Mouse (Mus musculus) activated CD4-positive, CD25-positive, alpha-beta regulatory T cell, adult 9 weeks (primary cell): ENCODE data around the gene Kcnk5. TPM values are rescaled to one million over a fixed set of nuclear protein-coding genes. Genes with fewer than 3 reads are reported as not detected.

Experiments used
- polyA plus RNA-seq: library from polyadenylated mRNA; unstranded; fragments of 100-300 nt; shearing (Covaris generic); gene quantifications from one replicate; pipeline ENCODE4 v1.2.1, GENCODE M21; 2017

Gene Kcnk5
- polyA plus RNA-seq = 7.1 TPM

GRCm38 (mm10) chr14:20181466-20181921 lies at the start of gene Kcnk5:
Gene Kcnk5 (minus strand): TSS chr14:20181809.

GRCm38 (mm10) chr14:20138484-20139355 lies 42.9 kb downstream of the Kcnk5 start, which contains the start of gene Saysd1:
Gene Saysd1 (minus strand): TSS chr14:20138534.

Other genes with a start within 250 kb of the Kcnk5 start
- gene Gng2, start 204.2 kb downstream of the Kcnk5 start, polyA plus RNA-seq = 87.2 TPM
- gene Saysd1, start 43.3 kb downstream of the Kcnk5 start, polyA plus RNA-seq = 34.1 TPM
- not detected for gene Kcnk16, start 87.4 kb upstream of the Kcnk5 start, polyA plus RNA-seq
- 20.2 TPM for gene Nudt13, start 112.9 kb upstream of the Kcnk5 start, polyA plus RNA-seq
- gene Ecd, start 166.3 kb upstream of the Kcnk5 start, polyA plus RNA-seq = 71.3 TPM
- 90.6 TPM for gene Fam149b, start 166.4 kb upstream of the Kcnk5 start, polyA plus RNA-seq
- 150 TPM for gene Dnajc9, start 207.1 kb upstream of the Kcnk5 start, polyA plus RNA-seq
- gene Mrps16, start 211.8 kb upstream of the Kcnk5 start, polyA plus RNA-seq = 109 TPM